Mouse (Mus musculus): ENCODE results near the gene Casp8. TPM values are rescaled to one million over a fixed set of nuclear protein-coding genes. Genes with fewer than 3 reads are reported as not detected.

Casp8 gene
- polyA plus RNA-seq, 1 experiment from 2014 or later: 26.0 TPM

Other genes starting within 250 kb of the Casp8 start
- gene Fam126b, start 209.1 kb upstream of the Casp8 start, polyA plus RNA-seq (2015; fragmentation: Nextera tagmentation; extraction: Ambion mirVana): 3.9 and 4.8 TPM in 2 replicates
- gene Ndufb3, start 209.0 kb upstream of the Casp8 start, polyA plus RNA-seq (2015; fragmentation: Nextera tagmentation; extraction: Ambion mirVana): 219 and 220 TPM in 2 replicates
- gene Als2cr12, start 99.4 kb upstream of the Casp8 start, polyA plus RNA-seq (2015; fragmentation: Nextera tagmentation; extraction: Ambion mirVana): not detected in 2 replicates
- 39.2 and 42.0 TPM in 2 replicates for gene Cflar, start 83.9 kb upstream of the Casp8 start, polyA plus RNA-seq (2015; fragmentation: Nextera tagmentation; extraction: Ambion mirVana)
- gene Trak2, start 178.1 kb downstream of the Casp8 start, polyA plus RNA-seq (2015; fragmentation: Nextera tagmentation; extraction: Ambion mirVana): 29.5 and 37.2 TPM in 2 replicates
- gene Stradb, start 178.1 kb downstream of the Casp8 start, polyA plus RNA-seq (2015; fragmentation: Nextera tagmentation; extraction: Ambion mirVana): 25.9 and 26.1 TPM in 2 replicates

Data from heart, embryonic 16.5 days (tissue).